Mouse (Mus musculus): Measurements from ENCODE around the gene Gm16223. TPM values are rescaled to one million over a fixed set of nuclear protein-coding genes. Genes with fewer than 3 reads are reported as not detected.

Gm16223 gene
- polyA plus RNA-seq, 1 experiment from 2014 or later: not detected

GRCm38 (mm10) chr5:42166311-42166710 lies 98.6 kb downstream of the Gm16223 start:
- Histone ChIP-seq H3K4me1 (ENCODE audit: insufficient read depth, low read depth, low read length) (no peaks in the 10 kb centered on the region), H3K9me3 (ENCODE audit: low read length) (no peaks in the 10 kb centered on the region), H3K36me3 (ENCODE audit: insufficient read depth, low read length) (no peaks in the 10 kb centered on the region), H3K27me3 (replicated peaks; ENCODE audit: insufficient read depth, low read length) (no peaks in the 10 kb centered on the region), H3K4me3 (ENCODE audit: low read depth, low read length) (no peak overlapping the region), H3K9ac (replicated peaks; ENCODE audit: low read depth) (no peak overlapping the region), H3K4me2 (replicated peaks; ENCODE audit: low read depth, low read length) (no peak overlapping the region), H3K27ac (ENCODE audit: low read length) (no peak overlapping the region)
- DNase-seq (ENCODE audit: low spot score) (no peak), ATAC-seq (no peak)
- 34% methylated on average over 1 of the region's 1 CpGs for WGBS
- TF ChIP-seq EP300 (IDR thresholded peaks at IDR 0.05) (no peak), CTCF (IDR thresholded peaks at IDR 0.05) (no peak)

- DNase-seq (ENCODE audit: low spot score) (no peak), ATAC-seq (no peak)
- H3K9ac ChIP-seq (replicated peaks; ENCODE audit: low read depth): no peak overlapping the region
- H3K4me2 ChIP-seq (replicated peaks; ENCODE audit: low read depth, low read length): no peak overlapping the region
- no peak for TF ChIP-seq CTCF (IDR thresholded peaks at IDR 0.05)
- no peak for TF ChIP-seq EP300 (IDR thresholded peaks at IDR 0.05)
- H3K27ac ChIP-seq (ENCODE audit: low read length): no peak overlapping the region
- WGBS: 83% methylated on average over 3 of the region's 3 CpGs
- no peaks in the 10 kb centered on the region for H3K27me3 ChIP-seq (replicated peaks; ENCODE audit: insufficient read depth, low read length)
- no peaks in the 10 kb centered on the region for H3K4me1 ChIP-seq (ENCODE audit: insufficient read depth, low read depth, low read length)
- no peaks in the 10 kb centered on the region for H3K9me3 ChIP-seq (ENCODE audit: low read length)
- H3K4me3 ChIP-seq (ENCODE audit: low read depth, low read length): no peak overlapping the region
- no peaks in the 10 kb centered on the region for H3K36me3 ChIP-seq (ENCODE audit: insufficient read depth, low read length)
These were observed 100.3 kb downstream of the Gm16223 start for GRCm38 (mm10) chr5:42168071-42168470.

- Histone ChIP-seq H3K27ac (ENCODE audit: low read length) (no peak overlapping the region), H3K4me1 (ENCODE audit: insufficient read depth, low read depth, low read length) (no peaks in the 10 kb centered on the region), H3K4me2 (replicated peaks; ENCODE audit: low read depth, low read length) (no peak overlapping the region), H3K9me3 (ENCODE audit: low read length) (no peaks in the 10 kb centered on the region), H3K9ac (replicated peaks; ENCODE audit: low read depth) (no peak overlapping the region), H3K27me3 (replicated peaks; ENCODE audit: insufficient read depth, low read length) (no peaks in the 10 kb centered on the region), H3K4me3 (ENCODE audit: low read depth, low read length) (no peak overlapping the region), H3K36me3 (ENCODE audit: insufficient read depth, low read length) (no peaks in the 10 kb centered on the region)
- TF ChIP-seq CTCF (IDR thresholded peaks at IDR 0.05): no peak
- TF ChIP-seq EP300 (IDR thresholded peaks at IDR 0.05): no peak
- WGBS: 81% methylated on average over 5 of the region's 5 CpGs
- no peak for DNase-seq (ENCODE audit: low spot score)
- no peak for ATAC-seq
These were observed 101.0 kb downstream of the Gm16223 start for GRCm38 (mm10) chr5:42168785-42169184.

GRCm38 (mm10) chr5:42174109-42174508 lies 106.3 kb downstream of the Gm16223 start:
- TF ChIP-seq EP300 (IDR thresholded peaks at IDR 0.05): no peak
- TF ChIP-seq CTCF (IDR thresholded peaks at IDR 0.05): no peak
- Histone ChIP-seq H3K4me1 (ENCODE audit: insufficient read depth, low read depth, low read length) (no peaks in the 10 kb centered on the region), H3K9me3 (ENCODE audit: low read length) (no peaks in the 10 kb centered on the region), H3K27me3 (replicated peaks; ENCODE audit: insufficient read depth, low read length) (no peaks in the 10 kb centered on the region), H3K4me2 (replicated peaks; ENCODE audit: low read depth, low read length) (no peak overlapping the region), H3K27ac (ENCODE audit: low read length) (no peak overlapping the region), H3K4me3 (ENCODE audit: low read depth, low read length) (no peak overlapping the region), H3K36me3 (ENCODE audit: insufficient read depth, low read length) (no peaks in the 10 kb centered on the region), H3K9ac (replicated peaks; ENCODE audit: low read depth) (no peak overlapping the region)
- ATAC-seq (no peak), DNase-seq (ENCODE audit: low spot score) (no peak)
- 47% methylated on average over 2 of the region's 2 CpGs for WGBS

- H3K4me2 ChIP-seq (replicated peaks; ENCODE audit: low read depth, low read length): no peak overlapping the region
- H3K4me3 ChIP-seq (ENCODE audit: low read depth, low read length): no peak overlapping the region
- H3K9me3 ChIP-seq (ENCODE audit: low read length): no peaks in the 10 kb centered on the region
- DNase-seq (ENCODE audit: low spot score): no peak
- no peak for ATAC-seq
- no peak overlapping the region for H3K9ac ChIP-seq (replicated peaks; ENCODE audit: low read depth)
- H3K4me1 ChIP-seq (ENCODE audit: insufficient read depth, low read depth, low read length): no peaks in the 10 kb centered on the region
- H3K36me3 ChIP-seq (ENCODE audit: insufficient read depth, low read length): no peaks in the 10 kb centered on the region
- H3K27ac ChIP-seq (ENCODE audit: low read length): no peak overlapping the region
- TF ChIP-seq EP300 (IDR thresholded peaks at IDR 0.05) (no peak), CTCF (IDR thresholded peaks at IDR 0.05) (no peak)
- WGBS: 53% methylated on average over 2 of the region's 2 CpGs
- no peaks in the 10 kb centered on the region for H3K27me3 ChIP-seq (replicated peaks; ENCODE audit: insufficient read depth, low read length)
These were observed 107.7 kb downstream of the Gm16223 start for GRCm38 (mm10) chr5:42175424-42175823.

GRCm38 (mm10) chr5:42198493-42198892 lies 130.7 kb downstream of the Gm16223 start:
- no peaks in the 10 kb centered on the region for H3K4me1 ChIP-seq (ENCODE audit: insufficient read depth, low read depth, low read length)
- ATAC-seq: no peak
- no peak for TF ChIP-seq CTCF (IDR thresholded peaks at IDR 0.05)
- TF ChIP-seq EP300 (IDR thresholded peaks at IDR 0.05): no peak
- no peak overlapping the region for H3K27ac ChIP-seq (ENCODE audit: low read length)
- H3K9ac ChIP-seq (replicated peaks; ENCODE audit: low read depth): no peak overlapping the region
- H3K36me3 ChIP-seq (ENCODE audit: insufficient read depth, low read length): no peaks in the 10 kb centered on the region
- H3K4me3 ChIP-seq (ENCODE audit: low read depth, low read length): no peak overlapping the region
- no peak overlapping the region for H3K4me2 ChIP-seq (replicated peaks; ENCODE audit: low read depth, low read length)
- H3K27me3 ChIP-seq (replicated peaks; ENCODE audit: insufficient read depth, low read length): no peaks in the 10 kb centered on the region
- WGBS: 60% methylated on average over 3 of the region's 3 CpGs
- no peaks in the 10 kb centered on the region for H3K9me3 ChIP-seq (ENCODE audit: low read length)
- DNase-seq (ENCODE audit: low spot score): no peak

Data from lung, postnatal 0 days (tissue).